Mouse (Mus musculus): ENCODE data around the gene Lmx1a.

The Lmx1a gene

GRCm38 (mm10) chr1:167693499-167694240, 4.6 kb downstream of the Lmx1a start:
- DNase-seq (ENCODE audit: inconsistent ontology term) = no peak

- no peak for DNase-seq (ENCODE audit: inconsistent ontology term)
Observed at GRCm38 (mm10) chr1:167694731-167695130, 5.7 kb downstream of the Lmx1a start.

DNA sequence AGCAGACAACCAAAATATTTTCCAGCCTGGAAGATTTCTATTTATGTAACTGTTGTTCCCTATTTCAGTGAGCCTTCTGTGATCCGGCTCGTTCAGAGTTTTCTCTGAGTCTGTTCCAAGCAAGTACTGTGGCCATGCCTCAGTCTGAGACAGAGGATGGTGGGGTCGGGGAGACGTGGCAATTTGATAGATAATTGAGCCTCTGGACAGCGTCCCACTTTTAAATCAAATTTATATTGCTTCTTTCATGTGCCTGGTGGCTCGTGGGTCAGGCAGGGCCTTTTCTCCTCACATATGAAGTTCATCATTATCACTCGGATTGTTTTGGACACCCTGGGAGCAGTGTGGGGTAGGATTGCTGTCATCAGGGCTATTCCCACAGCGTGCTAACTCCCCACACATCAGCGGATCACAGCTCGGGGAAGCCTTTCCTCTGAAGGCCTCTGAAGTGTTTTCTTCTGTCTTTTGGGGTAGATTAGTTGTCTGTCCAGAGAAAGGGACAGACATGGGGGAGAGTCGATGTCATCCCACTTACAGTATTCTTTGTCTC, 6.9 kb downstream of the Lmx1a start:
- DNase-seq (ENCODE audit: inconsistent ontology term) = no peak

DNA sequence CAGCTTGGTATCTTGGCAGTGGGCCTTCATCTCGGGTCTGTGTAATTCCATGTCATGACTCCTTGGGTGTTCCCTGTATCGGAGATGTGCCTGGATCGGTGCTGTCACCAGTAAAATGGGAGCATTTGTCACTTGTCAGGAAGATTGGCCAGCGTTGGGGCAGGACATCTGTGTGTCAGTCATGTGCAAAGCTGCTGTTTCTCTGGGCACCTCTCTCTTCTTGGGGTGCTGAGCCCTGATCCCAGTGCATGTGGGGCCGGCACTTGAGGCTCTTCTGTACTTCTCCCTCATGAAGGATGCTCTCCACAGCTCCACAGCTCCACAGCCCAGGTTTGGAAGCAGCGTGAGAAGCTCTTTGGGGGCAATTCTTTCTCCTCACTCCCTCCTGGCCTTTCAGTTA, 10.7 kb downstream of the Lmx1a start:
- DNase-seq (ENCODE audit: inconsistent ontology term) = no peak

- no peak for DNase-seq (ENCODE audit: inconsistent ontology term)
Observed at GRCm38 (mm10) chr1:167700221-167700620, 11.2 kb downstream of the Lmx1a start.

DNA sequence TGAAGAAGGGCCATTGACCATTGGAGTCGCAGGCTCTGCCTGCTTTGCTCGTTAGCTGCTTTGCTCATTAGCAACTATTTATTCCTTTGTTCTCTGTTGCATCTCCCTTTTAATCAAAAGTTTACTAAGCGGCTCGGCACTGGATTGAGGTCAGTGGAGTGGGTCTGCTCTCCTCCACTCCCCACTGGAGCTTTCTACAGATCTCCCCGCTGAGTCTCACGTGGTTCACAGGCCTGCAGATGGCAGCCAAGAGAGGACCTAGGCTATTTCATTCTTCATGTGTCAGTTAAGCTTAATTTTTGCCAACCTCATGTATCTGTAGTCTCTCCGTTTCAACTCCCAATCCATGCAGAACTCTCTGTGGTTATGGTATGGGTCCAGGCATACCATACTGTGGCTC, 16.5 kb downstream of the Lmx1a start:
- DNase-seq (ENCODE audit: inconsistent ontology term) = peak; percentile 11

GRCm38 (mm10) chr1:167708761-167709160, 19.7 kb downstream of the Lmx1a start:
- DNase-seq (ENCODE audit: inconsistent ontology term) = no peak

DNA sequence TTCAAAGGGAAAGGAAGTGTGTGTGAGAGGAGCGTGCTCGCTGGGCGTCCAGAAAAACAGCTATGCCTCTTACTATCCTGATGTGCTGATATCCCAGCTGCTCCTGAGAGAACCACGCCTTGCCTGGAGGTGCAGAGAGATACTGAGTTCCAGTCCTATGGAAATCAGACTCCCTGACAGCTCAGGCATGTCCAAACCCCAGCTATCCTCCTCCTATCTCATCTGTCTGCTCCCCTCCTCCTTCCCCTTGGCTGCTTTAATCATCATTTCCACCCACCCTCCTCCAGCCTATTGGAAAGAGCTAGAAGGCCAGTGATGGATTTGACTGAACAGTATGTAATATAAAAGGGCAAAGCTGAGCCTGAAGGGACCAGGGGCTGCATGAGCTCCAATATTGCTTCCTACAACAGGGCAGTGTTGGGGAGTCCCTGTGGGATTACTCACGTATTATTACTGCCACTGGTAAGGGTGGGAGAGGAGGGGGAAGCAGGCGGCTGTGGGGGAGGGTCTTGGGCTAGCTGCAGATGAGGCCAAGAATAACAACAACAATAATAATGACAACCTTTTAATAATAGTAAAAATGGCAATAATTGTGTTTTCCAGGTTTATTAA, 26.8 kb downstream of the Lmx1a start:
- no peak for DNase-seq (ENCODE audit: inconsistent ontology term)

DNA sequence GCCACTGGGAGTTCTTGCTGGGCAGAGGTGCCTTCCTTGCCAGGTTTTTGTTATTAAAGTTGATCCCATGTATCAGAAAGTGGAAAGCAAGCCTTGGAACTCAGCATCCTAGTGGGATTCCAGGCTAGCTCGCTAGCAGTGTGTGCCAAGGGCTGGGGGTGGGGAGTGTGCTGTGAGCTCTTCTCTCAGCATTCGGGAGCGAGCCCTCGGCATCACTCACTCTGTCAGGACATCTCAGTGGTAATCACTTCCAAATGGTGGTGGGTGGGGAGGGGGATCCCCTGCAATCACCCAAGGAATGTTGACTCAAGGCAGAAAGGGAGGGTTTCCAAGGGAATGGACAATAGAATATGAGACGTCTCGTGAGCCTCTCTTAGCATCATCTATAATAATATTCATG, 45.4 kb downstream of the Lmx1a start:
- no peak for DNase-seq (ENCODE audit: inconsistent ontology term)

DNA sequence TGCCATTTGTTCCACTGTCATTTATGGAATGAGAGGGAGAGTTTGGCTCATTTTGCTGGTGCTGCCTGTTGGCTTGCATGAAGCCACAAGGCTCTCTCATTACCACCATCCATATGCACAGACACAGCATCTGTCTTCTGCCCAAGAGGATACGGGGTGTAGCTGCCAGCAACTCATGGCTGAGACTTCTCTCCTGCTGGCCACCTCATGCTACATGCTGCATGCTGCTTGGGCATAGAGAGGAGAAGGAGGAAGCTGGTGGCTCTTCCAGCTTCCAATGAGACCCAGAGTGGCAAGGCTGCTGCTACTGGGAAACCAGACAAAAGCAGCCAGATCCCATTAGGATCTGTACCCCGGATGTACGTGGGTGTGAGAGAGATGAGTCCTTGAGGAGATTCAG, 47.8 kb downstream of the Lmx1a start:
- no peak for DNase-seq (ENCODE audit: inconsistent ontology term)

GRCm38 (mm10) chr1:167739286-167739685, 50.2 kb downstream of the Lmx1a start:
- no peak for DNase-seq (ENCODE audit: inconsistent ontology term)

DNA sequence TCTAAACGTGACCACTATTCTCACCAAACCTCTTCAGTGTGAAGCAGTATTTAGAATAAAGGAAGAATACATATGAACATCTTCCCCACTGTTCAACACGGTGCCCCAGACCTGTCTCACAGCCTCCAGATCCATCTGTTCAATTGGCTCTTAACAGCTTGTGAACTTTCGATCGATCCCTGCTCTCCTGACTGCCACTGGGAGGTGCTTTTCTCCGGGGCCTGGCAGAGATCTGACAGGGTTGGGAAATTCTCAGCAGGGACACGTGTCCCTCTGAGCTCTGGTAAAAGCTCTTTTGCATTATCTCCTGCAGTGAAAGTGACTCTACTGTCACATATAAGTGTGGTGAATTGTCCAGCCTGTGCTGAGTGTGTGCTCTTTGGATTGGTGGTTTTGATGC, 57.6 kb downstream of the Lmx1a start:
- no peak for DNase-seq (ENCODE audit: inconsistent ontology term)

DNA sequence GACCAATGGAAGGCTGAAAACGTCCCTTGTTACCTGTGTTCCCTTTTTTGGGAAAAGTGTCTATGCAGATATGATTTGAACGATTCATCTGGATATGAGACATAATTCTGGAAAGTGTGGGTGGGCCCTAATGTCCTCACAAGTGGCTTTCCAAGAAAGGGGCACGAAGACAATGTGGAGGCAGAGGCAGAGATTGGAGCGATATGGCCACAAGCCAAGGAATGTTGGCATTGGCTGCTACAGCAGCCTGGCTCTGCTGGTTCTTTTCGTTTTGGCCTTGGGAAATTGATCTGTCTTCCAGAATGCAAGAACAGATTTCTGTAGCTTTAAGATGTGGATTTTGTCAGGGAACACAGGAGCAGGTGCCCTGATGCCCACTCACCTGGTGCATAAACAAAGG, 63.6 kb downstream of the Lmx1a start:
- DNase-seq (ENCODE audit: inconsistent ontology term) = peak; percentile 18

DNA sequence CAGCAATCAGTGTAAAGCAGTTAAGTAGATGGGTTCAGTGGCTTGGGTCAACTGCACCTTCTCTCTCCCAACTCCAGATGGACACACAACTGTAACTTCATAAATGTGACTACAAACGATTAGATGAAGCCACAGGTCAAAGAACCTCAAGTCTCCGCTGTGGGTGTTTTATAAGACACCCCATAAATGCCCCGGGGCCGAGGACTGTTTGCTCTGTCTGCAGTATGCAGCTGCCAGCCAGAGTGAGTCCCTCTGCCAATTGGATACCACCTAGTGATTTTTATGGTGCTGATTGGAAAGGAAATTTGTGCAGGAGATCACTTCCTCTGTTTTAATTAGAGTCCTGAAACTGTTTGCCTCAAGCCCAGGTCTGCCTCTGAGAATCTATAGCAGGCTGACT, 65.0 kb downstream of the Lmx1a start:
- no peak for DNase-seq (ENCODE audit: inconsistent ontology term)

DNA sequence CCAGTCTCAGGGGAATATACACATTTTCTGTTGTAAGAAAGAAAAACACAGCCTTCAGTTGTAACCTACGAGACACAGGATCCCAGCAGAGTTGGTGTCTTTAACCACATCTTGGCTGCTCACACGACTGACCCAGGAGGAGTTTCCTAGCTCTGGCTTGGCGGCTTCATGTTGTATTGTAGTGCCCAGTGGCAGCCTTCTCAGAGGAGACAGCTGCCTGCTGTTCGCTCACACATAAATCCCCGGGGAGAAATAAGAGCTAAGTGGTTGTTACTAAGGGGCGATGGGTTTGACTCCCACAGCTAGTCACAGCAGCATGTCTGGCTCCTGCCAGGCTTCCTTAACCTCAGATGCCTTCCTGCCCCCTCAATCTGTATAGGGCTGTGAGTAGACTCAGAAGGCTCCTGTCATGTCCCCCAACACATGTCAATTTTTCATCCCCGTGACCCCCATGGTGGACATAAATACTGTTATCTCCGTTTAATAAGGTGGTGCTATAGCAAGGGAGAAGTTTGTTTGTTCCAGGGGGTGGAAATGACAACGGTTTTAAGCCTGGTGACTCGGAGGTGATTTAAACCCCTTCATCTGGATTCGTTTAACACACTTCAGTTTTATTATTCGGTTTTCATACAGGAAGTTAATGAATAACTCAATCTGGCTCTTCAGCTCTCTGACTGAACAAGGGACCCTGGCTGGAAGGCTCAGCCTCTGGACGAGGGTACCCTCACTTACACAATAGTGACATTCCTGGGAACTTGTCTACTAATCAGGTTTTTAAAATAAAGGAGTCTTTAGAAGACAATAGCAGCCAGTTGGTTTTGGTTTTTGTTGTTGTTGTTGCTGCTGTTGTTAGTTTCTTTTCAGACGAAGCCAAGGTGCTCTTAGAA, 65.8 kb downstream of the Lmx1a start:
- no peak for DNase-seq (ENCODE audit: inconsistent ontology term)

GRCm38 (mm10) chr1:167758208-167758607, 69.2 kb downstream of the Lmx1a start:
- DNase-seq (ENCODE audit: inconsistent ontology term) = no peak

- no peak for DNase-seq (ENCODE audit: inconsistent ontology term)
Observed at GRCm38 (mm10) chr1:167760307-167760706, 71.3 kb downstream of the Lmx1a start.

DNA sequence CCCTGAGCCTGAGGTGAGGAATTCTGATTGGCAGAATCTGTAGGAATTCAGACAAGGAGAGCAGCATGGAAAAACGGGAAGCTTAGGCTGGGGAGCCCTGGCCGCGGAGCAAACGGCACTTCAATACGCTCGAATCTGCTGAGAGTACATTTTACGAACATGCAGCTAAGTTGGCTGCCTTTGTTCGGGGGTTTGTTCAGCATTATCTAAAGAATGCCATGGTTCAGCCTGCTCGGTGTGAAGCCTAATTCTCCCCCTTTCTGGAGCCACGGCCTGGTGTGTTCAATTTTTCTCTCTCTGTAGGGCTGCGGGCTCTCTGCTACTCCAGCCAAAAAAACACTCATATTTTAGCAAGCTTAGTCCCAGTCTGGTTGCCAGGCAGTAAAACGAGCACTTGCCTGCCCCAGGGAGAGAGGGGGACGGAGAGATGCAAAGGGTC, 72.8 kb downstream of the Lmx1a start:
- DNase-seq (ENCODE audit: inconsistent ontology term) = no peak

DNA sequence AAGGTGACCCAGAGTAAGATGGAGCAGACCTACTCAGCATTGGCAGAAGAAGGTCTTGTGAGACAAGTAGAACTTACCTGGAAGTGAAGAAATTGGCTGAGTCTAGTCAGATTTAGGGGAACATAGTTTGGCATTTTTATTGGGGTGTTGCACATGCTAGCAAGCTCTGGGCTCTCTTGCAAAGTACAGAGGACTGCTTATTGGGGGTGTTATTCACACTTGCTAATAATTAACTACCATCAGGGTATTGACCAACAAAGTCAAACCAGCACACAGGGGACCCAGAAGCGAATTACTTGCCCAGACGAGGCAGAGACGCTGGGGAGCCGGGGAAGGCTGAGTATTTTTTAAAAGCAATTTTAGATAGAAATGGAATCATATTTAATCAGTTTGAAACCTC, 77.6 kb downstream of the Lmx1a start:
- DNase-seq (ENCODE audit: inconsistent ontology term) = no peak

DNA sequence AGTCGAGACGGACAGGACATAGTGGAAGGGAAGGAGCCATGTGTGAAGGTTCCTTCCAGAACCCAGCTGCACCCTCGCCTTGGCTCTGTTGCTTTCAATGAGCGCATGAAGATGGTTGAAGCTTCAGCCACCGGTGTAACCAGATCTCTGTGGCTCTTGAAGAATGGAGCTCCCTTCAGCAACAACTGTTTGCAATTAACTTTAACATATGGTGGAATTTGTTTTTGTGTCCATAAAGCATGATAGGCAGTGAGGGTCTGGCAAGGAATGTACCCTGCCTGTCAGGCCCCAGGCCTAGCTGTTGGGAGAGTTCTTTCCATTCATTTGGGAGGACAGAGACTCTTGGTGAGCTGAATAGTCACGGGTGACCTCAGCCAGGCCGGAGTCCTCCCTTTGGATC, 81.4 kb downstream of the Lmx1a start:
- DNase-seq (ENCODE audit: inconsistent ontology term) = no peak

DNA sequence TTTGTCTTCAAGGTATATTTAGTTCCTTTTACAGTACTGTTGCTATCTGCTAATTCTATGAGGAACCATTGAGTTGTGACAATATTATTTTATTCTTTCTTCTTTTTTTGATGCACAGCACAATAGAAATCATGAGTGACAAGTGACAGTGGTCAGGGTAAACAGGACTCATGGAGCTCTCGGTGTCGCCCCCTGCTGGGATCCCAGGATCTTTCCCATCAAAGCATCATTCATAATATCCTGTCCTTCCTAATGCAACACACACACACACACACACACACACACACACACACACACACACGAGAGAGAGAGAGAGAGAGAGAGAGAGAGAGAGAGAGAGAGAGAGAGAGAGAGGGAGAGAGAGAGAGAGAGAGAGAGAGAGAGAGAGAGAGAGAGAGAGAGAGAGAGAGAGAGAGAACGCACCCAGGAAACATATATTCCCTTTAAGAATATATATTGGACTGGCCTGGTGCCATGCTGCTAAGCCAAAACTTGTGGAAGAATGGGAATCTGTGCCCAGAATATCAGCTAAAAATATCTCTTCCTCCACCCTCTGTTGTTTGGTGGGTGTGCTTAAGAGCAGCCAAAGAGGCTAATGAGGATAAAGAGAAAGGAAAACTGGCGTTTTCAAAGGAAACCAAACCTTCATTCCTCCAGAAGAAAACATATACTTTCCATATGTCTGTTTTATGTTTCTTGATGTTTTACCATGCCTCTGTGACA, 90.9 kb downstream of the Lmx1a start:
- DNase-seq (ENCODE audit: inconsistent ontology term) = no peak

All from Muller cell, postnatal 12 days (primary cell).